Mouse (Mus musculus) liver, postnatal 0 days (tissue): Measurements from ENCODE around the gene Agpat3. TPM values are rescaled to one million over a fixed set of nuclear protein-coding genes. Genes with fewer than 3 reads are reported as not detected.

Experiments used
- ATAC-seq: fragments of 200-750 bp; cut with Nextera tagmentation; 2 replicates; pipeline ENCODE4 v1.8.0; 2017; ENCODE audit warnings: mild to moderate bottlenecking, moderate library complexity
- DNase-seq: peaks from one replicate; pipeline ENCODE4 v3.0.0-alpha.2; 2016
- H3K27ac ChIP-seq: fragments of 300-500 bp; sonication (generic); 2 replicates; pipeline ENCODE4 v1.5.1; 2014; ENCODE audit warnings: antibody characterized with exemption, moderate library complexity, mild to moderate bottlenecking, low read depth
- H3K27me3 ChIP-seq: fragments of 300-500 bp; sonication (generic); 2 replicates; pipeline ENCODE4 v1.6.1; 2014; ENCODE audit warnings: low read length, control low read depth, mixed read lengths; ENCODE audit not compliant: insufficient read depth
- H3K36me3 ChIP-seq: fragments of 300-500 bp; sonication (generic); replicated peaks from 2 replicates; pipeline ENCODE4 v1.6.1; 2014; ENCODE audit warnings: mild to moderate bottlenecking, control low read depth, low read length, moderate library complexity, mixed read lengths; ENCODE audit not compliant: insufficient read depth
- H3K4me1 ChIP-seq: fragments of 300-500 bp; sonication (generic); 2 replicates; pipeline ENCODE4 v1.6.1; 2014; ENCODE audit warnings: antibody characterized with exemption, mild to moderate bottlenecking, control low read depth; ENCODE audit not compliant: insufficient read depth
- H3K4me2 ChIP-seq: fragments of 300-500 bp; sonication (generic); 2 replicates; pipeline ENCODE4 v1.6.1; 2014; ENCODE audit warnings: low read depth, mild to moderate bottlenecking, low read length, moderate library complexity, mixed read lengths
- H3K4me3 ChIP-seq: fragments of 300-500 bp; sonication (generic); 2 replicates; pipeline ENCODE4 v1.5.1; 2014; ENCODE audit warnings: low read depth, low read length
- H3K9ac ChIP-seq: fragments of 300-500 bp; sonication (generic); replicated peaks from 2 replicates; pipeline ENCODE4 v1.6.1; 2014; ENCODE audit warnings: mild to moderate bottlenecking, moderate library complexity
- H3K9me3 ChIP-seq: fragments of 300-500 bp; sonication (generic); 2 replicates; pipeline ENCODE4 v1.6.1; 2016; ENCODE audit warnings: mild to moderate bottlenecking, control low read depth, low read length, mixed read lengths
- CTCF ChIP-seq: sonication (generic); IDR thresholded peaks from 2 replicates; pipeline ENCODE4 v1.5.1; 2016; ENCODE audit warnings: antibody characterized with exemption, low read depth
- EP300 ChIP-seq: IDR thresholded peaks from 2 replicates; pipeline ENCODE4 v1.6.1; 2016; ENCODE audit warnings: antibody characterized with exemption, low read depth, mild to moderate bottlenecking
- WGBS: fragments of 180-500 bp; shearing (Covaris S2); extraction: QIAGEN DNeasy Blood & Tissue Kit; methylation state at CpG from one replicate; pipeline ENCODE4 v1.1.7; 2014; ENCODE audit not compliant: insufficient replicate concordance; 5-methylcytosine and 5-hydroxymethylcytosine counted together
- polyA plus RNA-seq: library from polyadenylated mRNA; unstranded; fragments of >200 nt; fragmentation: Nextera tagmentation; extraction: Ambion mirVana; gene quantifications from 2 replicates; pipeline ENCODE4 v1.2.1, GENCODE M21; 2015

Agpat3 gene
- polyA plus RNA-seq, 1 experiment from 2014 or later = 154 TPM

DNA sequence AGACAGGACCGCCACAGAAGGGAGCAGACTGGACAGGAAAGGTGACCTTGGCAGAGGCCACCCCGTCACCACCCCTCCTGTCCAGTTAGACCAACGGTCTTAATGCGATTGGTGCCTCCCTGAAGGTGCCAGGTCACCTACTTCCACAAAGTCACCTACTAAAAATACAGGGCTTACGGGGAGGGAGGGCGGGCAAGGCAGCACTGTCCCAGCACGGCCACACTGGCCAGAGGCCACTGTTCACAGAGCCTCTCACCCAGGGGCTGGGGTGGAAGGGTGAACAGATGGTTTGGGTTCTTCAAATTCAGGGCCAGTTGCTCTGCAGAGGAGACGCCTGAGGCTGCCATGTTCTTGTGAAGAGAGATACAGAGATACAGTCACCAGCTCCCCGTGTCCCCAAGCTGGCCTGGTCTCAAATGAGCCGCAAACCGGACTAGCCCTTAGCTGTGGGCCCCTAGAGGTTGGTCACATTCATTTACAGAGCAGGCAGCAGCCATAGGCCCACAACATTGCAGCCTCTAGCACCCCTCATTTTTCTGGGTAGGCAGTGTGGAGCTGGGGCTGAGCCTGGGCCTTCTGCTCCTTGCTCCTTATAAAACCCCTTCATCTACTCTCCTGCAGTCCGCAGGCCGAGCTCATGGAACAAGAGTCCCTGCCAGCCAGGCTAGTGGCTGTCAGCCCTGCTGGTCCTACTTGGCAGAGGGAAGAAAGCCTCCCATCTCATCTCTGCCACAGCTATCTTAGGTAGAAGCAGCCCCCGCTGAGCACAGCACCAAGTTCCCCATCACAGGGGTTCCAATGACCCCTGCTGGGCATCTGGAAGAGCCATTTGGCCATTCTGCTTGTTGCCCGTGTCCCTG lies 35.8 kb downstream of the Agpat3 start:
- H3K27ac ChIP-seq = no peak overlapping the region
- H3K36me3 ChIP-seq = 0 out of 2 replicates have a peak, but pooled peaks cover 4% of the 10 kb centered on the region
- no peaks in the 10 kb centered on the region for H3K4me1 ChIP-seq
- no peaks in the 10 kb centered on the region for H3K27me3 ChIP-seq
- DNase-seq (no peak), ATAC-seq (no peak)
- H3K9me3 ChIP-seq = no peaks in the 10 kb centered on the region
- 75% methylated on average over 15 of the region's 15 CpGs for WGBS
- no peak overlapping the region for H3K9ac ChIP-seq
- no peak overlapping the region for H3K4me2 ChIP-seq
- TF ChIP-seq EP300 (no peak), CTCF (0 out of 2 replicates have a peak, but pooled peaks have one; percentile 13)
- no peak overlapping the region for H3K4me3 ChIP-seq

DNA sequence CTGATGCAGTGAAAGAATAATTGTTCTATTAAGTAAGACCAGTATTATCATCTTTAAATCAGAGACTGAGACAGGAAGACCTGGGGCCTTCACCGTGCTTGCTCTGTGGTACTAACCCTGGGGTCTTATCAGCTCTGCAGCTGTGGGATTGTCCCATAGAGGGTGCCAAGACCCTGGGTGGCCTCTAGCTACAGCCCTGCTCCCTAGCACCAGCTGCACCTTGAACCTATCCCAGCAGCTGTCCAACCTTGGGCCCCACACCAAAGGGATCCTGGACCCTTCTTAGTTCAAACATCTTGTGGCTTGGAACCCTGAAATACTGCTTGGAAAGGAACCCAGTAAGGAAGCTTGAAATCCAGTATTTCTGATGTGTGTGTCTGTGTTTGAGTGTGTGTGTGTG lies 37.1 kb downstream of the Agpat3 start:
- no peak overlapping the region for H3K4me3 ChIP-seq
- WGBS = 33% methylated on average over 1 of the region's 1 CpGs
- H3K4me2 ChIP-seq = no peak overlapping the region
- H3K27me3 ChIP-seq = no peaks in the 10 kb centered on the region
- H3K9me3 ChIP-seq = no peaks in the 10 kb centered on the region
- TF ChIP-seq CTCF (no peak), EP300 (no peak)
- H3K9ac ChIP-seq = no peak overlapping the region
- 0 out of 2 replicates have a peak, but pooled peaks cover 4% of the 10 kb centered on the region for H3K36me3 ChIP-seq
- H3K4me1 ChIP-seq = no peaks in the 10 kb centered on the region
- no peak overlapping the region for H3K27ac ChIP-seq
- ATAC-seq (no peak), DNase-seq (no peak)

DNA sequence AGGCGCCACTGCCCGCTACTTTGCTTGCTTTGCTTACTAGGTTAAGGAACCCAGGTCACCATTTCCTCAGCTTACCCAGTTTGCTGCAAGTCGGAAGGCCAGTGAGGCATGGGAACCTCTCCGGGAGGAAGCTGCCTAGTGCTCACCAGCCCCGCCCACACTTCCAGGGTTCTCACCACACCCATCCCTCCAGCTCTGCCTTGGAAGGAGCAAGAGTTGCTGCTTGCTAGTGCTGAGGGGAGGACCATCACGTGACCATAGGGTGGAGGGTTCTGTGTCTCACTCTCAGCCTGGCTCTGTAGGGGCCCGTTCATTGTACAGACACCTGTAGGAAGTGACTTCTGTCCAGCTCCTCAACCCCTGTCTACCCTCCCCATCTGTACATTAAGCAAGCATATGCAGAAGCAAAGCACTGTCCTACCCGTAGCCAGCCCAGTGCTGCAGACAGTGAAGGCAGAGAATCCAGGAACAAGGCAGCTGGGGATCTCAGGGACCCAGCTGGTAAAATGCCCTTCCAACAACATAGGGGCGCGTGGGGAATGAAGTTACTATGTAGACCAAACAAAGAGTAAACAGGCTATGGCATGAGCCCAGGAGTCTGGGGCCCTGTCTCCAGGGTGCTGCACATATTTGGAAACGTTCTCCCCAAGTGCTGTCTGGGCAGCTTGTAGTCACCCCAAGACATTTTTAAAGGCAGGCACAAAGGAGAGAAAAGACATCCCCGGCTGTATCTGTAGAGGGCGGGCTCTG lies 40.2 kb downstream of the Agpat3 start:
- Histone ChIP-seq H3K9ac (no peak overlapping the region), H3K9me3 (no peaks in the 10 kb centered on the region), H3K4me2 (no peak overlapping the region), H3K4me1 (peaks cover 13% of the 10 kb centered on the region), H3K27me3 (no peaks in the 10 kb centered on the region), H3K36me3 (no peaks in the 10 kb centered on the region), H3K4me3 (no peak overlapping the region), H3K27ac (no peak overlapping the region)
- no peak for ATAC-seq
- WGBS = 71% methylated on average over 13 of the region's 13 CpGs
- TF ChIP-seq CTCF (no peak), EP300 (no peak)
- no peak for DNase-seq

DNA sequence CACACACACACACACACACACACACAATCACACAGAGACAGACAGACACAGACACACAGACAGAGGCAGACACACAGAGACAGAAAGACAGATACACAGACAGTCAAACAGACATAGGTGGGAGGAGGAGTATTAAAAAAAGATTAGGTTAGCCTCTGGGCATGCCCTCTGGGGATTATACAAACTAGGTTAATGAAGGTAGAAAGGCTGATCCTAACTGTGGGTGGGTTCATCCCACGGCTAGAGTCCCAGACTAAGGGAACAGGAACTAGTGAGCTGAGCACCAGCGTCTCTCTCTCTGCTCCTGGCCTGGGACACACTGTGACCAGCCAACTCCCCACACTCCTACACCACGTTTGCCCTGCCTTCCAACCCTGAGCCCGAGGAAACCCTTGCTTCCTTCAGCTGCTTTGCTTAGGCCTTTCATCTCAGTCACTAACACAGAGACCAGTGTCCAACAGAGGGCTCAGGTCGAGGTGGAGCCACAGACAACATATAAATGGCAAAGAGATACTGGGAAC lies 41.5 kb downstream of the Agpat3 start:
- Histone ChIP-seq H3K27ac (no peak overlapping the region), H3K4me1 (peaks cover 13% of the 10 kb centered on the region), H3K36me3 (no peaks in the 10 kb centered on the region), H3K9ac (no peak overlapping the region), H3K27me3 (no peaks in the 10 kb centered on the region), H3K4me3 (no peak overlapping the region), H3K4me2 (no peak overlapping the region), H3K9me3 (no peaks in the 10 kb centered on the region)
- no peak for TF ChIP-seq CTCF
- no peak for TF ChIP-seq EP300
- ATAC-seq = no peak
- DNase-seq = no peak
- WGBS = 39% methylated on average over 5 of the region's 5 CpGs

DNA sequence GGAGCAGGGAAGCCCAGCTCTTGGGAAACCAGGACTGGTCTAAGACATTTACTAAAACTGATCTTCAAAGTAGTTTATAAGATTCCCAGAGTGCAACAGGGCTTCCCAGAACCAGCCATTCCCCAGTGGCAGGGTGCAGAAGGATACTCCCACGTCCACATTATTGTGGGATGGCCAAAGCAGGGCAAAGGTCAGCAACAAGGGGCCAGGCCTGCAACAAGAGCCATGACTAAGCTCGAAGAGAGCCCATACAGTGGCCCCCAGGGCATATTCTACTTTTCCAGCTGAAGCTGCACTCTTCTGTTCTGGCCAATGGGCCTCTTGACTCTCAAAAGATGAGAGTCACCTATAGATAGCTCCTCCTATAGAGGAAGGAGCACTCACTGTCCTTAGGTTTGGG lies 43.7 kb downstream of the Agpat3 start:
- Histone ChIP-seq H3K27me3 (no peaks in the 10 kb centered on the region), H3K27ac (no peak overlapping the region), H3K9ac (no peak overlapping the region; the same call in 1 of the 2 replicates), H3K4me3 (no peak overlapping the region), H3K36me3 (no peaks in the 10 kb centered on the region), H3K9me3 (no peaks in the 10 kb centered on the region), H3K4me1 (peaks cover 13% of the 10 kb centered on the region), H3K4me2 (no peak overlapping the region)
- DNase-seq (no peak), ATAC-seq (peak; percentile 49)
- 42% methylated on average over 2 of the region's 2 CpGs for WGBS
- no peak for TF ChIP-seq CTCF

DNA sequence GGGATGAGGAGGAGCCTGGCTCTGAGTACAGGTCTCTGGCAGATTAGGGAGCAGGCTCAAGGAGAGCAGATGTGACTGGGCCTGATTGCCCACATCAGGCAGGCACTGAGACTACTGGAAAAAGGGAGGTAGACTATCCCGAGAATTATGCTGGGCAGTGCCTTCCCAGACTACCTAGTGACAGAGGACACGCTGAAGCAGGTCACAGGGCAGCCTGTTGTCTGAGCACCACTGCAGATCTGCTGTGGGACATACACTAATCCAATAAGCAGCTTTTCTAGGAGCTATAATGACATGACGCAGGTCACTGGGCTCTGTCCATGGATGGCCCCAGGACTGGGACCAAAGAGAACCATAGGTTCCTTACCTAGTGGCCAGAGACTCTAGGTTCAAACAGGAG lies 44.9 kb downstream of the Agpat3 start:
- Histone ChIP-seq H3K4me3 (no peak overlapping the region), H3K27ac (no peak overlapping the region), H3K9me3 (no peaks in the 10 kb centered on the region), H3K36me3 (no peaks in the 10 kb centered on the region), H3K4me1 (peaks cover 13% of the 10 kb centered on the region), H3K4me2 (no peak overlapping the region), H3K27me3 (no peaks in the 10 kb centered on the region), H3K9ac (no peak overlapping the region)
- ATAC-seq (no peak), DNase-seq (no peak)
- TF ChIP-seq EP300 = no peak
- TF ChIP-seq CTCF = no peak
- whole genome bisulfite sequencing = 77% methylated on average over 3 of the region's 3 CpGs
